Mouse (Mus musculus): ENCODE measurements around the gene Olfr157. TPM values are rescaled to one million over a fixed set of nuclear protein-coding genes. Genes with fewer than 3 reads are reported as not detected.

The Olfr157 gene
- not detected for total RNA-seq (2021)

DNA sequence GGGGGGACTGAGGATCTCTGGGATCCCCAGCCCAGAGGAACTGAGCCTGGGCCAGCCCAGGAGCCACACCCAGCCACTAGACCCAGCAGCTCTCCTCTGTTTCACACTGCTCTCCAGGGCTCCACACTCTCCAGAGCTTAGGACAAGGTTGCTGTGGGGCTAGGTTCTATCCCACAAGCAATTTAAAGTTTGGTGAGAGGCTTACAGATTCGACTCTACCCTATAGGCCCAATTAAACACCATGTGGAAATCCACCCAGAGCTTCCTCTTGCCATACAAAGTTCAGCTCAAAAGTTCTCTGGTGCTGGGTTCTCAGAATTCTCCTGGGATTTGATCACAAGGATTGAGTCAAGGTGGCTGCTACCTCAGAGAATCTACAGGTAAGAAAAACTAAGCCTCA, at the start of gene Olfr157:
TSS of gene Olfr157 (minus strand) at position 101 of the 400 bp plus-strand sequence.
- intact Hi-C loops (cut with DNase I) = no loop called here
- no peak for DNase-seq (ENCODE audit: extremely low spot score in 1 of 2, low spot score in 2 of 2)

DNA sequence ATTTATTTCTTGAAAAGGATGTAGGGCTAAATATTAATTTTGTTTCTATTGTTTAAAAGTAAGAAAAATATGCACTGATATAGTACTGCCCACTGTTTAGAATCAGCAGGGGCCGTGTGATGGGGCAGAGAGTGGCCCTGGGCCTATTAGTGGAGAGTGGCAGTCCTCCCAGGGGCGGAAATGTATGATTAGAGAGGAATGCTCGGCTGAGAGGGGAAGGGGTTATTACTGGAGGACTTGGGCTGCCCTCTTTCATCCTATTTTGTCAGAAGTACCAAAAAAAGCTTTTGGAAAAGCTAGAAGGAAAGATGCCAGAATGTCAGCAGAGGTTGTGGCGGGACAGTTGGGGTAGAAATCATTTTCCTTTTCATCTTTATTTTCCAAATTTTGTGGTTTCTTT, 44.2 kb upstream of the Olfr157 start:
- intact Hi-C loops (cut with DNase I) = no loop called here
- no peak for DNase-seq (ENCODE audit: extremely low spot score in 1 of 2, low spot score in 2 of 2)

DNA sequence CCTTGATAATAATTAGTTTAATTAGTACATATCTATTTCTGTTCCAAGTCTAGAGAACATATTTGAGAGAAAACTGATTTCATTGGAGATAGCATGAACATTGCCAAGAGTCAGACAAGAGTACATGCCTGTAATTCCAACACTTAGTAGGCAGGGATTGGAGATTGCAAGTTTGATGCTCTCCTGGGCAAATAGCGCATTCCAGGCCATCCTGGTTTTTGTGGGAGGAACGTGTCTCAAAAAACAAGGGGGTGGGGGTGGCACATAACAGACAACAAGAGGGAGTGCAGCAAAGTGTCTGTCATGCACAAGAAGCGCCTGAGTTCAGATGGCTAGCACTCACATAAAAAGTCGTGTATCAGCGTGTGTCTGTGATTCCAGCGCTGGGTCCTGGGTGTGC, 39.6 kb upstream of the Olfr157 start:
- DNase-seq (ENCODE audit: extremely low spot score in 1 of 2, low spot score in 2 of 2) = no peak
- intact Hi-C loops (cut with DNase I) = no loop called here

DNA sequence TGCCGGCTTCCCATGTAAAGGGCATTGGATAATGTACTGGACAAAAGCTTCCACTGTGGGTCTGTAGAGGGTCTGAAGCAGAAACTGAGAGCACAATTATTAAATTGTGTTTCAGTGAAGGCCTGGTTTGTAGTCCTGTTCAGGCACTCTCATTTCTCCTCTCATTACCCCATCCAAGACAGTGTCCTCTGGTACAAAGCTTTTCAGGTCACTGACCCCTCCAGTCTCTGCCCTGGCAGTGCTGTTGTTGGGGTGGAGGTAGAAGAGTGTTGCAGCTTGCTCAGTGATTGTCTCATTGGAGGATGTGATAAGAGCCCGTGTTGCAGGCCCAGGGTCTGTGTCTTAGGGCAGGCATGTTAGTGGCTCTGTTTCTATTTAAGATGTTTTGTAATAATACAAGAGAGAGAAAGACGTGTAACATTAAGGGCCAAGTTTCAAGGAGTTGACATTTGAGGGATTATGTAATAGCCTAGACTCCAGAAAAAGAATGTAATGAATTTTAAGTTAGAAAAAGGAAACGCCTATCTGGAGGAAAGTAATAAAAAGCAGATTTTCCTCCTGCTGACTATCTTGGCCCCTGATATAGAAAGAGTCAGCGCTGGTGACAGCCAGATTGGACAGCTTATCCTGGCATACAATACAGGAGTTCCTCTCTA, 38.2 kb upstream of the Olfr157 start:
- no peak for DNase-seq (ENCODE audit: extremely low spot score in 1 of 2, low spot score in 2 of 2)
- intact Hi-C loops (cut with DNase I) = no loop called here

DNA sequence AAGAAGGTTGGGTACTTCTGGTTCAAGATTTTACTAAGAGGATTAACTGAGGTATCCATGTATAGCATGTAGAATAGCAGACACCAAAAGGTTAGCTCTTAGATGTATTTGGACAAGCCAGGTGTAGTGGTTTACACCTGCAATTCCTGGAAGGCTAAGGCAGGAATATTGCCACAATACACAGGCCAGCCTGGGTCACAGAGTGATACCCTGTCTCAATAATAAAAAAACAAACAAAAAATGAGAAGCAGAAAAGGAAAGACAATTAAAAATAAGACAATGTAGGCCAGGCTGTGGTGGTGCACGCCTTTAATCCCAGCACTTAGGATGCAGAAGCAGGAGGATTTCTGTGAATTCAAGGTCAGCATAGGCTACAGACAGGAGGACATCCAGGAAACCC, 37.2 kb upstream of the Olfr157 start:
- intact Hi-C loops (cut with DNase I) = no loop called here
- no peak for DNase-seq (ENCODE audit: extremely low spot score in 1 of 2, low spot score in 2 of 2)

- DNase-seq (ENCODE audit: extremely low spot score in 1 of 2, low spot score in 2 of 2) = no peak
- intact Hi-C loops (cut with DNase I) = no loop called here
These were observed 36.0 kb upstream of the Olfr157 start for GRCm38 (mm10) chr4:43875919-43876411.

DNA sequence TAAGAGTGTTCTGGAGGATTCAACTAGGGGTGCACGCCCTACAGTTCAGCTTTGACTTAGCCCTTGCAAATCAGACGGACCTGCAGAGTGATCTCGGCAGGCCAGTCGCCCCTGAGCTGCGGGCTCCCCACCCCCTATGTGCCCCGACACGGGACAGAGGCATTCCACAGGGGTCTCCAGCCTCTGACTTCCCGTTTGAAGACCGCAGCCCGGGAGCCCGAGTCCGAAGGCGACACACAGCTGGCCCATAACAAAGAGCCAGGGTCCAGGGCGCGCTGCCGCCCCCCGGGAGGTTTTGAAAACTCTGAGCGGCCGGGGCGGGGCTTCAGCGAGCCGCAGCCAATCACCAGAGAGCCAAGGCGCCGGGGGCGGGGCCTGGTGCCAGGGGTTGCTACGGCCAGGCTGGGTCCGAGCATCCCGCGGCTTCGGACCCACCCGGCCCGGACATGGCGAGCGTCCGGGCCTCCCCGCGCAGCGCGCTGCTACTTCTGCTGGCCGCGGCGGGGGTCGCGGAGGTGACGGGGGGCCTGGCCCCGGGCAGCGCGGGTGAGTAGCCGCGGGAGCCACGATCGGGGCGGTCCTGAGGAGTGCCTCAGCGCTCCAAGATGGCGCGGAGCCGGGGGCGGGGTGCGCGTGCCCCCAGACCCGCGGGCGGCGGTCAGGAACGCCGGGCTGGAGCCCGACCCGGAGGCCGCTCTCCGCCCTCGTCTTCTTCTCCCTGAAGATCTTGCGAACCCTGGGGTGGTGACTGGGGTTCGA, 35.3 kb upstream of the Olfr157 start, which contains the start of gene Reck:
TSS of gene Reck (plus strand) at position 371 of the 759 bp plus-strand sequence.
- intact Hi-C loops (cut with DNase I) = no loop called here
- peak; percentile 62 to 91 for DNase-seq (ENCODE audit: extremely low spot score in 1 of 2, low spot score in 2 of 2)

- no peak for DNase-seq (ENCODE audit: extremely low spot score in 1 of 2, low spot score in 2 of 2)
These were observed 34.5 kb upstream of the Olfr157 start for GRCm38 (mm10) chr4:43874501-43874900.

GRCm38 (mm10) chr4:43869821-43870220, 29.8 kb upstream of the Olfr157 start:
- intact Hi-C loops (cut with DNase I) = no loop called here
- no peak for DNase-seq (ENCODE audit: extremely low spot score in 1 of 2, low spot score in 2 of 2)

More at GRCm38 (mm10) chr4:43874501-43874900, 34.5 kb upstream of the Olfr157 start:
- intact Hi-C loops (cut with DNase I) = no loop called here

DNA sequence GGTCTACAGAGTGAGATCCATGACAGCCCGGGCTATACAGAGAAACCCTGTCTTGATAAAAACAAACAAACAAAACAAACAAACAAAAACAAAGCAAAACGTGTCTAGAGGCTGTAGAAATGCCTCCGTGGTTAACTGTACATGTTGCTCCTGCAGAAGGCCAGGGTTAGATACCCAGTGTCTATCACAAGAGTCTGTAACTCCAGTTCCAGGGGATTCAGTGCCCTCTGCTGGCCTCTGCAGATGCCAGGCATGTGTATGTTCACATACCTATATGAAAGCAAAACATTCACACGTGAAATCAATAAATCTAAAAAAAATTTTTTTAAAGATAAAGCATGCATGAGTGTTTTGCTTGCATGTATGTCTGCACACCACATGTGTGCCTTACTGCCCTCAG, 23.3 kb upstream of the Olfr157 start:
- intact Hi-C loops (cut with DNase I) = loop anchor here (5.0 kb wide), 2 partner anchors 41 to 116 kb away; partner anchors contain the start of gene Olfr156
- no peak for DNase-seq (ENCODE audit: extremely low spot score in 1 of 2, low spot score in 2 of 2)

GRCm38 (mm10) chr4:43860744-43861519, 20.9 kb upstream of the Olfr157 start:
- DNase-seq (ENCODE audit: extremely low spot score in 1 of 2, low spot score in 2 of 2) = peak; percentile 69 to 74
- intact Hi-C loops (cut with DNase I) = loop anchor here (2.0 to 5.0 kb wide), 3 partner anchors 39 to 114 kb away; partner anchors contain the start of gene Olfr156

DNA sequence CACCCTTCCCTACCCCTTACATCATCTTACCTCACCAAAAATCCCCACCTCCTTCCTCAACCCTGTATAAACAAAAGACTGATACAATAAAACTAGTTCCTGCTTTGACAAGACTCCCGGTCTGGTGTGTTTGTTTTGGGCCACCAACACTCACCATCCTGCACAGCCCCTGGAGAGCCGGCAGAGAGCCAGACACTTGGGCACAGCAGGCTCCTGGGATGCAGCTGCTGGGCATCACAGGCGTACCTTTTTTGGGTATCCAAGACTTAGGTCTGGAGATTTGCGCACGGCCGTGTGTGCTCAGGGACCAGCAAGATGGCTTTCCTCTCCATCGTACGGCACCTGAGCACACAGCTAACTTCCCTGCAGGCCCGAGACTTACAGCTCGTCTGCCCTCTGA, 19.9 kb upstream of the Olfr157 start:
- intact Hi-C loops (cut with DNase I) = loop anchor here (2.0 to 5.0 kb wide), 3 partner anchors 38 to 113 kb away; partner anchors contain the start of gene Olfr156
- DNase-seq (ENCODE audit: extremely low spot score in 1 of 2, low spot score in 2 of 2) = peak in 1 of 2 experiments; percentile 42

DNA sequence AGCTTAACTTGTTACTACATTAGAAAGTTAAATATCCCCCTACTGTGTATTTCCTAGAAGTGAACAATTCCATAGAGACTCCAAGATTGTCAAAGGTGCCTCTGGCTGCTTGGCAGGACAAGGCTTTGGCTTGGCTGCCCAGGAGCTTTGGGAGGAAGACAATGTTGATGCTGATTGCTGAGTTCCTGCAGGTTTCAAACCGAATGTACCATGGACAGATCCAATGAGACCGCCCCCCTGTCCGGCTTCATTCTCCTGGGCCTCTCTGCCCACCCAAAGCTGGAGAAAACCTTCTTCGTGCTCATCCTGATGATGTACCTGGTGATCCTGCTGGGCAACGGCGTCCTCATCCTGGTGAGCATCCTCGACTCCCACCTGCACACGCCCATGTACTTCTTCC, 14.1 kb upstream of the Olfr157 start:
- intact Hi-C loops (cut with DNase I) = no loop called here
- no peak for DNase-seq (ENCODE audit: extremely low spot score in 1 of 2, low spot score in 2 of 2)

DNA sequence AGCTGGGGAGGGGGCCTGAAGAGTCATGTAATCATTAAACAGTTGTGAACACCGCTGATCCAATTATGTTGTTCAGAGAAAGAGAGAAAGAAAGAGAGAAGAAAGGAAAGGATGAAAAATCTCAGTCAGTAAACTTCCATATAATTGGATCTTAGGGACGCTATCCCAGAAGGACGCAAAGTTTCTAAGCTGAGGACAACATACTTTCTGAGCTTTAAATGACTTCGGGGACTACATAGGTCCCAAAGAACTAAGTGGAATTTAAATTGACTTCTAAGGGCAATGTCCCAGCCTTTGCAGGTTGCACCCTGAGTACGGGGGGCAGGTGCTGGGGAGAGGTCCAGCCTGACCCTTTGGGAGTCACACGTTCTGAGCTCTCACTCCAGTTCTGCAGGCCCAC, 11.3 kb upstream of the Olfr157 start, which contains the start of gene Olfr155:
TSS of gene Olfr155 (plus strand) at position 301 of the 400 bp plus-strand sequence.
- DNase-seq (ENCODE audit: extremely low spot score in 1 of 2, low spot score in 2 of 2) = no peak
- intact Hi-C loops (cut with DNase I) = no loop called here

GRCm38 (mm10) chr4:43838326-43838725, 1.7 kb downstream of the Olfr157 start:
- intact Hi-C loops (cut with DNase I) = no loop called here
- DNase-seq (ENCODE audit: extremely low spot score in 1 of 2, low spot score in 2 of 2) = no peak

DNA sequence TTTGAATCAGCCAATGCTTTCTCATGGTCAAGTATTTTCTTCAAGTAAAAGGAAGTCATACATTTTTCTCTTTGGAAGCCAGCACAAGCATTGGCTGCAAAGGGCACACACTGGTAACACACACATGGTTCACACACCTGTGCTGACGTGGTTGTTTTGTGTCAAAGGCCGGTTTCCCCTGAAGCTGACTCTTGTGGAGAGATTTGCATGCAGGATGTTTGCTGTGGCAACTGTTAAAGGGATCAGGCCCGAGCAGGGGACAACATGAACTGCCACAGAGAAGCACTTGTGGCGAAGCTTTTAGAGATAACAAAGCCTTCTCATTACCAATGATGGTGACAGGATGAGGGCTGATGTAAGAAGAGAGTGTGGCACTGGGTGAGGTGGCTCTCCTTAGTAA, 5.3 kb downstream of the Olfr157 start:
- intact Hi-C loops (cut with DNase I) = no loop called here
- no peak for DNase-seq (ENCODE audit: extremely low spot score in 1 of 2, low spot score in 2 of 2)

GRCm38 (mm10) chr4:43833752-43834151, 6.2 kb downstream of the Olfr157 start:
- intact Hi-C loops (cut with DNase I) = no loop called here
- DNase-seq (ENCODE audit: extremely low spot score in 1 of 2, low spot score in 2 of 2) = no peak

DNA sequence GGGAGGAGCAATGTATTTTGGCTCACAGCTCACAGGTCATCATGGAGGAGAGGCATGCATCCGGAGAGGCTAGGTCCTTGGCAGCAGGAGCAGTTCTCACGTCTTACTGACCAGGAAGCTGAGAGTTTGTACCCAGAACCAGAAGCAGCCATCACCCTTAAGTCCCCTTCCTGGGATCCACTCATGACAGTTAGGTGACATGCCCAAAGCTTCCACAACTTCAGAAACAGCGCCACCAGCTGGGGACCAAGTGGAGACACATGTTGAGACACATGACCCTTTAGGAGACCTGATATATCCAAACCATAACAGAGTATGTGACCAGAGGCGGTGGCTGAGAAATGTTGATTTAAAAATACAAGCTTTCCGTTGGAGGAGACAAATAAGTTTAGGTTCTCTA, 8.0 kb downstream of the Olfr157 start:
- DNase-seq (ENCODE audit: extremely low spot score in 1 of 2, low spot score in 2 of 2) = no peak
- intact Hi-C loops (cut with DNase I) = no loop called here

GRCm38 (mm10) chr4:43828806-43829205, 11.2 kb downstream of the Olfr157 start:
- intact Hi-C loops (cut with DNase I) = no loop called here
- DNase-seq (ENCODE audit: extremely low spot score in 1 of 2, low spot score in 2 of 2) = no peak

Data from left cerebral cortex, postnatal 10 days (tissue).